Mouse (Mus musculus) heart, embryonic 16.5 days (tissue): Measurements from ENCODE around the gene Lsm7. TPM values are rescaled to one million over a fixed set of nuclear protein-coding genes. Genes with fewer than 3 reads are reported as not detected.
A peak's percentile ranks its signal among the peaks of the same experiment; 100 is the strongest.

Experiments used
- ATAC-seq: fragments of 200-750 bp; cut with Nextera tagmentation; replicated peaks from 2 replicates; pipeline ENCODE4 v1.8.0; 2017; ENCODE audit warnings: moderate number of reproducible peaks; ENCODE audit not compliant: insufficient read depth, low FRiP score; ENCODE audit errors: extremely low read depth
- H3K27ac ChIP-seq: fragments of 300-500 bp; sonication (generic); 2 replicates; pipeline ENCODE4 v1.5.1; 2014; ENCODE audit warnings: mild to moderate bottlenecking, low read length, control low read depth, moderate library complexity
- H3K27me3 ChIP-seq: fragments of 300-500 bp; sonication (generic); 2 replicates; pipeline ENCODE4 v1.6.1; 2014; ENCODE audit warnings: low read length, mixed read lengths; ENCODE audit not compliant: control insufficient read depth, insufficient read depth
- H3K36me3 ChIP-seq: fragments of 300-500 bp; sonication (generic); 2 replicates; pipeline ENCODE4 v1.6.1; 2014; ENCODE audit not compliant: control insufficient read depth, insufficient read depth
- H3K4me1 ChIP-seq: fragments of 300-500 bp; sonication (generic); 2 replicates; pipeline ENCODE4 v1.6.1; 2014; ENCODE audit warnings: low read length, mixed read lengths; ENCODE audit not compliant: control insufficient read depth, insufficient read depth
- H3K4me2 ChIP-seq: fragments of 300-500 bp; sonication (generic); 2 replicates; pipeline ENCODE4 v1.6.1; 2014; ENCODE audit warnings: low read depth, mild to moderate bottlenecking, control low read depth, low read length
- H3K4me3 ChIP-seq: fragments of 300-500 bp; sonication (generic); 2 replicates; pipeline ENCODE4 v1.5.1; 2014; ENCODE audit warnings: mild to moderate bottlenecking, control low read depth, low read length
- H3K9ac ChIP-seq: fragments of 300-500 bp; sonication (generic); 2 replicates; pipeline ENCODE4 v1.6.1; 2014; ENCODE audit warnings: low read length, control low read depth
- H3K9me3 ChIP-seq: fragments of 300-500 bp; sonication (generic); replicated peaks from 2 replicates; pipeline ENCODE4 v1.6.1; 2016; ENCODE audit warnings: low read length; ENCODE audit not compliant: control insufficient read depth
- WGBS: fragments of 180-500 bp; shearing (Covaris S2); extraction: QIAGEN DNeasy Blood & Tissue Kit; methylation state at CpG from one replicate; pipeline ENCODE4 v1.1.7; 2014; 5-methylcytosine and 5-hydroxymethylcytosine counted together
- polyA plus RNA-seq: library from polyadenylated mRNA; unstranded; fragments of >200 nt; fragmentation: Nextera tagmentation; extraction: Ambion mirVana; gene quantifications from 2 replicates; pipeline ENCODE4 v1.2.1, GENCODE M21; 2015

The Lsm7 gene
- polyA plus RNA-seq = 141 and 148 TPM in 2 replicates

DNA sequence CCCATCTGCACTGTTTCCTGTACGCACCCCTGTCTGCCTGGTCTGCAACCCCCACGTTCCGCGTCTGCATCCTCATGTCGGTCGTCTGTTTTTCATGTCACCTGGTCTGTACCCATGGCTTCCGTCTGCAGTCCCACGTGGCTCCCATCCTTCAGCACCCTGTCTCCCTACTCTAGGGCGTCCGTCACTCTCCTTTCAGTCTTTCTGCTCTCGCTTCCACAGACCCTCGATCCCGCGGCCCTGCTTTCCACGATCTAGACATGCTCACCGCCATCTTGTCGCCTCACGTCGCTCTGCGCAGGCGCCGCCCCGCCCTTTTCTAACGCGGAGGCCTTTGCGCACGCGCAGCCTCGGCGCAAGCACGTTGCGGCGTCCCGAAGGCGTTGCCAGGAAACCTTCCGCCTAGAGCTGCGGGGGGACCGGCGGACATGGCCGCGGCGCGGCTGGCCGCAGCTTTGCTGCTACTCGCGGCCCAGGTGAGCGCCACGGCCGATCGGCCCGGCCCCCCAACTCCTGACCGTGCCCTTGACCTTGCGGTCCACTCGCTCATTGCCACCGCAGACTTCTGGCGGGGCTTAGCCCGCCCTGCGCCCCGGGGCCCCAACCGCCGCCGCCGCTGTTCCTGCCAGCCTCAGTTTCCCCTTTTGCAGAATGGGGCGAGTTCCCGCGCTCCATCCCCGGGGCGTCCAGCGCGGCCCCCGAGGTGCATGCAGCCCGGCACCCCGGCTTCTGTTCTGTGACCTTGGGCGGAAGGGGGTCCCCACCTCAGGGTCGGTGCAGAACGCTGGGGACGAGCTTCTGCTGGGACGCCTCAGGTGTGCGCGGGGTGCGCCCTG lies at the start of gene Lsm7, which contains the start of gene Sppl2b:
Gene Lsm7 (minus strand): TSS at position 297 of the 836 bp plus-strand sequence.
Gene Sppl2b (plus strand): TSS at position 363 of the 836 bp plus-strand sequence.
- H3K4me2 ChIP-seq = peak within 1 kb of the TSS; percentile 99
- H3K27ac ChIP-seq = peak within 1 kb of the TSS; percentile 58; the same call in 1 of the 2 replicates
- no peaks in the 10 kb centered on the region for H3K9me3 ChIP-seq
- H3K4me1 ChIP-seq = peaks cover 19% of the 10 kb centered on the region
- peak within 1 kb of the TSS; percentile 90 for H3K9ac ChIP-seq
- peak within 1 kb of the TSS; percentile 82 for H3K4me3 ChIP-seq
- WGBS = under 1% methylated on average over 81 of the region's 81 CpGs
- peaks cover 16% of the 10 kb centered on the region for H3K36me3 ChIP-seq
- ATAC-seq = peak; percentile 88
- H3K27me3 ChIP-seq = no peaks in the 10 kb centered on the region

DNA sequence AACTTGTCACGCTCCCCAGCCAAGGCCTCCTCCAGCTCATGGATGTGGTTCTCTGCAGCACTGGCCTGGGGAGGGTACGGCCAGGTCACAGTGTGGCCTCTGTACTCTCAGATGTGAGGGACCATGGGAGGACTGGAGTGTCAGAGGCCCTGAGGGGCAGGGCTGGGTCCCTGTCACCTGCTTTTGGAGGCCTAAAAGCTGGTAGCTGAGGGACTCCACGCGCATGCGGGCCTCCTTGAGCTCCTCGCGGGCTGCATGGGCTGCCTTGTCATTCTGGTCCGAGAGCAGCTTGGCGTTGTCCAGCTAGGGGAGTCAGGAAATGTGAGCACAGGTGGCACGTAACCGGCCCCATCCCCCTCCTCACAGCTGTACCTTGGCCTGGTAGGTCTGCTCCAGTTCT lies 49.7 kb upstream of the Lsm7 start:
- no peak overlapping the region for H3K27ac ChIP-seq
- ATAC-seq = no peak
- no peak overlapping the region for H3K4me2 ChIP-seq
- no peak overlapping the region for H3K4me3 ChIP-seq
- no peak overlapping the region for H3K9ac ChIP-seq
- WGBS = 87% methylated on average over 11 of the region's 11 CpGs
- peaks cover 6% of the 10 kb centered on the region for H3K4me1 ChIP-seq
- H3K9me3 ChIP-seq = no peaks in the 10 kb centered on the region
- H3K36me3 ChIP-seq = peaks cover 42% of the 10 kb centered on the region
- H3K27me3 ChIP-seq = no peaks in the 10 kb centered on the region

DNA sequence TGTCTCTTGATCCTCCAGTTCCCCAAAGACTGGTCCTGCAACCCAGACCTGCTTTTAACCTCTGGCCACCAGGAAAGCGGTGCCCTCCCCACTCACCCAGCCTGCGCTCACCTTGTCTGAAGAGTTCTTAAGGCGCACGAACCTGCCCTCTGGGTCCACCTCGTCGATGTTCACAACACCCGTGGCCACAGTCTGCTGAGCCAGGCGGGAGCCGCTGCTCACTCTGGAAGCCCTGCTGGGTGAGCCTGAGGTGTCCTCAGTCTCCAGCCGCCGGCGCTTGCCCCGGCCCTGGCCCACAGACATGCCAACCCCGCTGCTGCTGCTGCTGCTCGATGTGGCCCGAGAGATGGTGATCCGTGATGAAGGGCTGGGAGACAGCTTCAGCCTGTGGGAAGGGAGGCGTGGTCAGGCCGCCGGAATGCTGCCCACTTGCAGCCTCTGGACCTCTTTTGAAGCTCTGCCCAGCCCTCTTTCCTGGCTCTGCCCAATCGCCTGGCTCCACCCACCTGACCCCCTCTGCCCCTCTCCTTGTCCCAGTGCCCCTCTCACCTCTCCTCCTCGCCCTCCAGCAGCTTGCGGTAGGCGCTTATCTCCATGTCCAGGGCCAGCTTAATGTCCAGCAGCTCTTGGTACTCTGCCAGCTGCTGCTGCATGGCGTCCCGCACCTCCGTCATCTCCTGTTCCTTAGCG lies 49.1 kb upstream of the Lsm7 start:
- H3K4me3 ChIP-seq = no peak overlapping the region
- H3K27ac ChIP-seq = no peak overlapping the region
- ATAC-seq = no peak
- H3K4me1 ChIP-seq = peaks cover 10% of the 10 kb centered on the region
- no peak overlapping the region for H3K9ac ChIP-seq
- no peaks in the 10 kb centered on the region for H3K9me3 ChIP-seq
- no peak overlapping the region for H3K4me2 ChIP-seq
- 71% methylated on average over 28 of the region's 28 CpGs for WGBS
- peaks cover 38% of the 10 kb centered on the region for H3K36me3 ChIP-seq
- no peaks in the 10 kb centered on the region for H3K27me3 ChIP-seq

DNA sequence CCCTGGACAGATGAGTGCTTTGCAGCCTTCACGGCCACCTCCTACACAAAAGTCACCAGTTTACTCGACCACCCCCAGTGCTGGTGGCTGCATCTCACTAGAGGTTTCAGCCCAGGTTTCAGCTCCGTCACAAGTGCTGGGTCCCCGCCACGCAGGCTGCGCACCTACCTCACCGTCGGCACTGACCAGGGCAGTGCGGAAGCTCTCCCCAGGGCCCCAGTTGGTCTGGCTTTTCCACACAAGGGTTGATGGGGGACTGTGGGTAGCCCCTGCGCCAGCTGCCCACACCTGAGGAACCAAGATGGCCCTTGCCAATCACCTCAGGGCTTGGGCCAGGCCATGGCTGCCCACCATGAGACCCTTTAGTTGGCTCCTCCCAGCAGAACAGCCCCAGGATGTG lies 48.3 kb upstream of the Lsm7 start:
- WGBS = 91% methylated on average over 10 of the region's 10 CpGs
- H3K4me1 ChIP-seq = peaks cover 10% of the 10 kb centered on the region
- no peak overlapping the region for H3K4me3 ChIP-seq
- no peak for ATAC-seq
- H3K9me3 ChIP-seq = no peaks in the 10 kb centered on the region
- H3K36me3 ChIP-seq = peaks cover 40% of the 10 kb centered on the region
- no peak overlapping the region for H3K4me2 ChIP-seq
- H3K9ac ChIP-seq = no peak overlapping the region
- no peak overlapping the region for H3K27ac ChIP-seq
- H3K27me3 ChIP-seq = no peaks in the 10 kb centered on the region

DNA sequence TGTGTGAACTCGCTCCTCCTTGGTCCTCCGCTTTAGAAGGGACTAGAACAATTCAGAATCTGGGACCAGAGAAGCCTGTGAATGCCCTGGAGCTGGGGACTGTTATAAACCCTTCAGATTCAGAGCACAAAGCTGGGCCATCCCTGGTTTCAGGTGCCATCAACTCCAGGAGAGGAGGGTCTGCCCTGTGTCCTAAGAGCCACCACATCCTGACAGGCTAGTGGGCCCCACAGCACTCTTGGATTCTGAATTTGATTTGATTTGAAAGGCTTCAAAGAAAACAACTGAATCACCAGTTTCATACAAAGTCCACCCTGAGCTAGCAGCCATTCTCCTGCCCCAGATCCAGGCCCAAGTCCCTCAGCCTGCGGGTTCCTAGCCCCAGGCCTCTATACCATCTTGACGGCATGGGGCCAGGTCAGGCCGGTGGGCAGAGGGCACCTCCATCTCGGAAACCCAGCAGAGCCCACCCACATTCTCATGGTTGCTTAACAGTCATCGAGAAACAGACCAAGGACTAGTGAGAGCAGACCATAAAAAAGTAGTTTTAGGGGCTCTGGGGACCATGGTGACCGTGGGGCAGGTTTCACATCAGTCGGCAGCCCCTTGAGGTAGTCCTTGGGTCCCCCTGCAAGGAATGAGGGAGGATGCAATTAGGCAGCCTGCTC lies 47.4 kb upstream of the Lsm7 start:
- H3K9ac ChIP-seq = no peak overlapping the region
- peaks cover 35% of the 10 kb centered on the region for H3K36me3 ChIP-seq
- H3K27ac ChIP-seq = no peak overlapping the region
- H3K4me1 ChIP-seq = peaks cover 10% of the 10 kb centered on the region
- no peaks in the 10 kb centered on the region for H3K27me3 ChIP-seq
- H3K4me2 ChIP-seq = no peak overlapping the region
- WGBS = 96% methylated on average over 9 of the region's 9 CpGs
- ATAC-seq = no peak
- H3K9me3 ChIP-seq = no peaks in the 10 kb centered on the region
- H3K4me3 ChIP-seq = no peak overlapping the region

DNA sequence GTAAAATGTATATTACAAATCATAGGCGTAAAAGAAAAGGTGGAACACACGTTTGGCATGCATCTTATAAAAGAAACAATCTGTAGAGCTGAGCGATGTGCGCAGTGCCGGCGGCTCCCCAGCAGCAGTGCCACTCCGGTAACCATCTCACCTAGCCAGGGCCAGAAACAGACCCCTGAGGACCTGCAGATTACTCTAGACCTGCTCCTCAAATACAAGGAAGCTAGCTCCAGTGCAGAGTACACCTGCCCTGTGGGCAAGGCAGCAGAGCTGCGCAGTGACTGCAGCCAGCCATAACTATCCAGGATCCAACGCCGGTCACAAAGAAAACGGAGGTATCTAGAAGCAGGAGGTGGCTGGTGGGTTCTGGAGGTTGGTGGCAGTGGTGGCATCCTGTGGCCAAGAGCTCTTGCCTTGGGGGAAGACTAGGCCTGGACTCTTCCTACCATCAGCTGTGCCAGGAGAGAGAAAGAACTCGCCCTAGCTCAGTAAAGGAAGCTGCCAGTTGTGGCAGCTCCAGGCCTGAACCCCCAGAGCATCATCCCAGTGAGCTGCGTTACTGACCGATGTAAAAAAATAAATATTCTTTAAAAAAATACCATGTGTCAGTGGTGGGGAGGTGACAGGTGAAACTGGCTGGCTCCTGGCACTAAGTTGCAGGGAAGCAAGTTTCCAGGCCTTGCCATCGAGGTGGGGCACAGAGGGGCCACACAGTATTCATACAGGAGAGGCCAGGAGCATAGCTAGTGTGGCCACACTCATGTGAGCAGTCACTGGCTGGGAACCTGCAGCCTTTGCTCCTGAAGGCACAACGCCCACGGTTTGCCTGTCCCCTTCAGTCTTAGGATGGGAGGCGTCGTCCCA lies 46.6 kb upstream of the Lsm7 start:
- peaks cover 31% of the 10 kb centered on the region for H3K36me3 ChIP-seq
- no peak for ATAC-seq
- 88% methylated on average over 19 of the region's 19 CpGs for WGBS
- peak overlapping the region; percentile 50; the same call in 1 of the 2 replicates for H3K9ac ChIP-seq
- H3K27ac ChIP-seq = peak overlapping the region; percentile 74
- H3K27me3 ChIP-seq = no peaks in the 10 kb centered on the region
- H3K9me3 ChIP-seq = no peaks in the 10 kb centered on the region
- peak overlapping the region; percentile 60 for H3K4me2 ChIP-seq
- H3K4me1 ChIP-seq = peaks cover 10% of the 10 kb centered on the region
- peak overlapping the region; percentile 30 for H3K4me3 ChIP-seq

DNA sequence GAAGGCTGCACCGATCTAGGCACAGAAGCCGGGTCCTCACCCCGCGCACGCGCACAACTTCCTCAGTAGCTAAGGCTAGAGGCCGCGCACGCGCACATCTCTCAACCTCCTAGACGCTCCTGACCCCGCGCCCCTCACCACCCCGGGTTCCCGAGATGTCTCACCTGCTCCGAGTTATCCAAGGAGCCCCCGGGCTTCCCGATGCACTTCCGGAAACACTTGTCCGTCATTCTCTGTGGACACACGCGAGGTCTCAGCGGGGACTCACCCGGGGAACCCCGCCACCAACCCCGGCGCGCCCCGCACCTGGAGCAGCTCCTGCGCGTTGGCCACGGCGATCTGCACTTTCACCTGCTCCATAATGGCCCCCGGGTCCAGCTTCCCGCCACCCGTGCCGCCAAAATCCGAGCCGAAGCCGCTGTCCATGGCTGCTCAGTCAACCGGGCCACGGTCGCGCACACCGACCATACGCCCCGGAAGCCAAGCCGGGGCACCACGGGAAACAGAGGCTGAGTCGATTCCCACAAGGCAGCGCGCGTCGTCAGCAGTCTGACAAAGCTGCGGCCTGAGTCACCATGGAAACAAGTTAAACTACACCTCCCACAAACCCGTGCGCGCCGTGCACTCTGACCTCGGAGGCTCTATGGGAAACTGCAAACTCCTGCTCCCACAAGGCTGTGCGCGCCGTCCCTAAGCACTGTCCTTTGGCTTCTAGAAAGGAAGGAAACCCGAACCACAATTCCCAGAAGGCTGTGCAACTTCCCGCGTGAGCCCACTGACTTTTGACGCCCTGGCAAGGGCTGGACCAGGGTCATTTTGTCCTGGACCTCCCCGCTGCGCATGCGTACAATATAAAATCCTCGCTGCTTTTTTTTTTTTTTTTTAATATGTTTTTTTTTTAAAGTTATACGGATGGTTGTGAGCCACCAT lies 45.6 kb upstream of the Lsm7 start, which contains the start of gene Timm13:
Gene Timm13 (minus strand): TSS at position 652 of the 930 bp plus-strand sequence.
- Histone ChIP-seq H3K36me3 (peaks cover 27% of the 10 kb centered on the region), H3K4me1 (peaks cover 10% of the 10 kb centered on the region)

More for the DNA sequence above, 45.6 kb upstream of the Lsm7 start, which contains the start of gene Timm13:
- Histone ChIP-seq H3K27me3 (no peaks in the 10 kb centered on the region), H3K4me2 (peak within 1 kb of the TSS; percentile 95), H3K4me3 (peak within 1 kb of the TSS; percentile 98), H3K9me3 (no peaks in the 10 kb centered on the region), H3K9ac (peak within 1 kb of the TSS; percentile 93), H3K27ac (peak within 1 kb of the TSS; percentile 84)
- under 1% methylated on average over 72 of the region's 72 CpGs for WGBS
- peak; percentile 97 for ATAC-seq
